Comparison of ENCODE assay signal across 8 mouse cellular contexts in the genomic region with DNA sequence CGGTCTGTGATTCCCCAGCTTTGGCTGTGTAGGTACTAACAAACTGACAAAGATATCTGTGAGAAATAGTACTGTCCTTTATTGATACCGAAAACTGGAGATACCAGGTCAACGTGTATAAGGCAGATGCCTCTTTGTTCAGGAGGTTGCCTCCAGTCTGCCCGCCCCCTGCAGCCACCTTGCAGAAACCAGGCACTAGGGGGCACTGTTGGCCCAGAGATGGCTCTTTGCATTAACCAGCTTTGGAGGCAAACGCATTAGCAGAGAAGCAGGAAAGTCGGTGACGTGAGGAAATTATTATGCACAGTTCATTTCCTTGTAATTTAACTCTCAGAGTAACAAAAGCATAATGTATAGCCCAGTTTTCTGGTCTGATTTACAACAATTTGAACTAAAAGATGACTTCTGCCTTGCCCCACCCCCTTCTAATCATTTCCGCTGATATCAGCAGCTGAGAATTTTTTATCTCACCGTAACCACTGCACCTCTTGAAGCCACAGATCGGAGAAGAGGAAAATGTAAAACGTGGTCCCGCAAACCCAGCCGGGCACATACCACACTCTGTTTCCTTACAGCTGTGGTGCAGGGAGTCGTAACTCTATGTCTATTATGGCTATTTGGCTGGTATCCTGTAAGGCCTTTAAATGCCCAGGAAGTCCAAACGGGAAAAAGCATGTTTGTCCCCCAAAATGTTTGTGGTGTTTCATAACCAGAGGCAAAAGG.
DNase-seq lines count a peak whose midpoint lies in the region.

No protein-coding gene starts in this region.

- H3K9me3 ChIP-seq in megakaryocyte, embryonic 14.5 days: no peaks in the 10 kb centered on the region

- DNase-seq in ZHBTc4 (ENCODE audit: low read depth, low spot score): peak; percentile 80
- DNase-seq in cerebellum, postnatal 4 days (ENCODE audit: low spot score in 2 of 2): peak; percentile 98 to 99
- DNase-seq in gastrocnemius, postnatal 10 days: peak; percentile 96
- DNase-seq in induced T-regulatory cell, adult 2 months (ENCODE audit: low read depth): peak; percentile 95
- DNase-seq in left cerebral cortex, adult 8-10 months (ENCODE audit: low spot score in 2 of 2): peak; percentile 69 to 90
- DNase-seq in right cerebral cortex, postnatal 10 days (ENCODE audit: low spot score in 2 of 2): peak; percentile 91 to 95
- DNase-seq in urinary bladder, postnatal 14 days (ENCODE audit: low spot score): peak; percentile 92

- H3K4me1 ChIP-seq in megakaryocyte, embryonic 14.5 days: peaks cover 15% of the 10 kb centered on the region

- H3K36me3 ChIP-seq in megakaryocyte, embryonic 14.5 days (replicated peaks; ENCODE audit: low read length): no peaks in the 10 kb centered on the region

- peaks cover 2% of the 10 kb centered on the region for H3K27me3 ChIP-seq in megakaryocyte, embryonic 14.5 days (replicated peaks)

- peak overlapping the region; percentile 66 for H3K4me3 ChIP-seq in megakaryocyte, embryonic 14.5 days (replicated peaks)

Comparison
In these comparisons a context has a peak if more than half of its experiments do, and no peak if none do; other contexts are left out.
1. Peak in every context shown above with its lines: DNase-seq and H3K4me3 ChIP-seq.